Mouse (Mus musculus): ENCODE data around the gene Ly6c1. TPM values are rescaled to one million over a fixed set of nuclear protein-coding genes. Genes with fewer than 3 reads are reported as not detected.
"Not testable (repeated sequence)": the region's sequence is repeated elsewhere in the genome, so short reads cannot be mapped to it uniquely, and the experiment has no call there.

Ly6c1 gene
- 10.5 and 12.8 TPM in 2 replicates for polyA plus RNA-seq (2014; fragmentation: Nextera tagmentation; extraction: Ambion mirVana)

GRCm38 (mm10) chr15:75048642-75049261 lies at the start of gene Ly6c1:
Gene Ly6c1 (minus strand): TSS chr15:75048830.
- WGBS, result 82% methylated on average over 1 of the region's 1 CpGs
- H3K4me3 ChIP-seq (ENCODE audit: low read depth, low read length); ATAC-seq (ENCODE audit: insufficient number of reproducible peaks, insufficient read depth, low FRiP score, low read depth); H3K9ac ChIP-seq (replicated peaks; ENCODE audit: low read depth, low read length); H3K27ac ChIP-seq (ENCODE audit: low read length); H3K4me1 ChIP-seq (ENCODE audit: control insufficient read depth, insufficient read depth, low read length); H3K9me3 ChIP-seq (ENCODE audit: control insufficient read depth, low read depth, low read length); H3K4me2 ChIP-seq (replicated peaks; ENCODE audit: low read depth, low read length); H3K27me3 ChIP-seq (ENCODE audit: control insufficient read depth, insufficient read depth, low read length); H3K36me3 ChIP-seq (ENCODE audit: control insufficient read depth, insufficient read depth, low read length): not testable (repeated sequence)

DNA sequence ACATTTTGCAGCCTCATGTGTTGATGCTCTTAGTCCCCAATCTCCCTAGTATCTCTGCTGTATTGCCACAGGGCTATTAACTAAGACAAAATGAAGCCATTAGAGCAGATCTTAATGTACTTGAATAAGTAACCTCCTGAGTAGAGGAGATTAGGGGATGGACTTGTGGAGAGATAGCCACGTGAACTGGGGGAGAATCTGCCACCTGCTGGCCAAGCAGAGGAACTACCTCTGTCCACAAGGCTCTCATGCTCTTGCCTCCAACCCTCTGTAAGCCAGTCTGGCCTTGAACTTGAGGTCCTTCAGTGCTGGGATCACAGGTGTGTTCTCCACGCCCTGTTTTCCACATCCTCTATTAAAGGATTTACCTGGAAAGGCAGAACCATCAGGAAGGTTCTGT lies 39.4 kb upstream of the Ly6c1 start:
- not testable (repeated sequence) for H3K4me2 ChIP-seq (replicated peaks; ENCODE audit: low read depth, low read length); H3K36me3 ChIP-seq (ENCODE audit: control insufficient read depth, insufficient read depth, low read length); H3K9me3 ChIP-seq (ENCODE audit: control insufficient read depth, low read depth, low read length); H3K27ac ChIP-seq (ENCODE audit: low read length); H3K4me3 ChIP-seq (ENCODE audit: low read depth, low read length); H3K27me3 ChIP-seq (ENCODE audit: control insufficient read depth, insufficient read depth, low read length); ATAC-seq (ENCODE audit: insufficient number of reproducible peaks, insufficient read depth, low FRiP score, low read depth); H3K9ac ChIP-seq (replicated peaks; ENCODE audit: low read depth, low read length); H3K4me1 ChIP-seq (ENCODE audit: control insufficient read depth, insufficient read depth, low read length)
- 7% methylated on average over 2 of the region's 2 CpGs for WGBS

DNA sequence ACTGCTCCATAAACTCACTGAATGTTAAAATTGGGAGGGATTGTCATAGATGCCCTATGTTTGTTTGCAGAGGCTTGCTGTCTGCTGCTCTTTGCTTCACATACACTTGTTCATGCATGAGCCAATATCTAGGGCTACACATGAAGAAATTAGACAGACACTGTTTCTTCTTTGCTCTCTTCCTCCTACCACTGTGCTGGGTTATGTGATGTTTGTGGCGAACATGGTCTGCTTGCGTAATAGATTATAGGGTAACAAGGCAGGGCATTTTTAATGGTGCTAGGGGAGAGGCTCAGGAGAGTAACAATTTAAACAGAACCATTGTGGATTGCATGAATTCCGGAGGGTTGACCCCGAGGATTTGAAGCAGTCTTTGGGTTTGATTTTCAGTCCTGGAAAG lies 21.3 kb upstream of the Ly6c1 start:
- Histone ChIP-seq H3K9ac (replicated peaks; ENCODE audit: low read depth, low read length) (no peak overlapping the region), H3K27ac (ENCODE audit: low read length) (no peak overlapping the region)
- 84% methylated on average over 4 of the region's 4 CpGs for WGBS

GRCm38 (mm10) chr15:75062030-75062574 lies 13.5 kb upstream of the Ly6c1 start:
- WGBS, result 30% methylated on average over 6 of the region's 6 CpGs
- ATAC-seq (ENCODE audit: insufficient number of reproducible peaks, insufficient read depth, low FRiP score, low read depth), result not testable (repeated sequence)

More for the DNA sequence above, 21.3 kb upstream of the Ly6c1 start:
- no peaks in the 10 kb centered on the region for H3K9me3 ChIP-seq (ENCODE audit: control insufficient read depth, low read depth, low read length)
- no peaks in the 10 kb centered on the region for H3K27me3 ChIP-seq (ENCODE audit: control insufficient read depth, insufficient read depth, low read length)
- H3K4me3 ChIP-seq (ENCODE audit: low read depth, low read length), result no peak overlapping the region
- no peaks in the 10 kb centered on the region for H3K36me3 ChIP-seq (ENCODE audit: control insufficient read depth, insufficient read depth, low read length)
- no peak for ATAC-seq (ENCODE audit: insufficient number of reproducible peaks, insufficient read depth, low FRiP score, low read depth)
- H3K4me2 ChIP-seq (replicated peaks; ENCODE audit: low read depth, low read length), result no peak overlapping the region
- H3K4me1 ChIP-seq (ENCODE audit: control insufficient read depth, insufficient read depth, low read length), result no peaks in the 10 kb centered on the region

DNA sequence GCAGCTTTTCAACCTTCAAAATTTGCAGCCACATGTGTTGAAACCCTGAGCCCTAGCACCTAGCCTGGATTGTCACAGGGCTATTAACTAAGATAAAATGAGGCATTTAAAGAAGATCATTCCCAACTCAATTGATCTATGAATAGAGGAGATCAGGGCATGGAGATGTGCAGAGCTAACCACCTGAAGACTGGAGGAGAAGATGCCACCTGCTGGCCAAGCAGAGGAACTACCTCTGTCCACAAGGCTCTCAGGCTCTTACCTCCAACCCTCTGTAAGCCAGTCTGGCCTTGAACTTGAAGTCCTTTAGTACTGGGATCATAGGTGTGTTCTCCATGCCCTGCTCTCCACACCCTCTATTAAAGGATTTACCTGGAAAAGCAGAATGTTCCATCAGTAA lies 11.9 kb upstream of the Ly6c1 start:
- no peak for ATAC-seq (ENCODE audit: insufficient number of reproducible peaks, insufficient read depth, low FRiP score, low read depth)
- H3K27me3 ChIP-seq (ENCODE audit: control insufficient read depth, insufficient read depth, low read length), result no peaks in the 10 kb centered on the region
- H3K4me3 ChIP-seq (ENCODE audit: low read depth, low read length), result no peak overlapping the region
- H3K27ac ChIP-seq (ENCODE audit: low read length), result no peak overlapping the region
- H3K9ac ChIP-seq (replicated peaks; ENCODE audit: low read depth, low read length), result no peak overlapping the region
- no peaks in the 10 kb centered on the region for H3K36me3 ChIP-seq (ENCODE audit: control insufficient read depth, insufficient read depth, low read length)
- no peaks in the 10 kb centered on the region for H3K4me1 ChIP-seq (ENCODE audit: control insufficient read depth, insufficient read depth, low read length)
- H3K4me2 ChIP-seq (replicated peaks; ENCODE audit: low read depth, low read length), result no peak overlapping the region
- H3K9me3 ChIP-seq (ENCODE audit: control insufficient read depth, low read depth, low read length), result no peaks in the 10 kb centered on the region

More at GRCm38 (mm10) chr15:75062030-75062574, 13.5 kb upstream of the Ly6c1 start:
- H3K4me2 ChIP-seq (replicated peaks; ENCODE audit: low read depth, low read length); H3K4me3 ChIP-seq (ENCODE audit: low read depth, low read length); H3K4me1 ChIP-seq (ENCODE audit: control insufficient read depth, insufficient read depth, low read length); H3K36me3 ChIP-seq (ENCODE audit: control insufficient read depth, insufficient read depth, low read length); H3K27ac ChIP-seq (ENCODE audit: low read length); H3K9me3 ChIP-seq (ENCODE audit: control insufficient read depth, low read depth, low read length); H3K9ac ChIP-seq (replicated peaks; ENCODE audit: low read depth, low read length); H3K27me3 ChIP-seq (ENCODE audit: control insufficient read depth, insufficient read depth, low read length): not testable (repeated sequence)

- Histone ChIP-seq H3K9me3 (ENCODE audit: control insufficient read depth, low read depth, low read length) (no peaks in the 10 kb centered on the region), H3K4me1 (ENCODE audit: control insufficient read depth, insufficient read depth, low read length) (no peaks in the 10 kb centered on the region), H3K27ac (ENCODE audit: low read length) (no peak overlapping the region), H3K9ac (replicated peaks; ENCODE audit: low read depth, low read length) (no peak overlapping the region), H3K27me3 (ENCODE audit: control insufficient read depth, insufficient read depth, low read length) (no peaks in the 10 kb centered on the region), H3K4me2 (replicated peaks; ENCODE audit: low read depth, low read length) (no peak overlapping the region), H3K36me3 (ENCODE audit: control insufficient read depth, insufficient read depth, low read length) (no peaks in the 10 kb centered on the region), H3K4me3 (ENCODE audit: low read depth, low read length) (no peak overlapping the region)
- ATAC-seq (ENCODE audit: insufficient number of reproducible peaks, insufficient read depth, low FRiP score, low read depth), result no peak
- WGBS, result 80% methylated on average over 2 of the region's 2 CpGs
Observed at GRCm38 (mm10) chr15:75055985-75056384, 7.4 kb upstream of the Ly6c1 start.

- H3K4me3 ChIP-seq (ENCODE audit: low read depth, low read length); H3K4me2 ChIP-seq (replicated peaks; ENCODE audit: low read depth, low read length); H3K4me1 ChIP-seq (ENCODE audit: control insufficient read depth, insufficient read depth, low read length); H3K9me3 ChIP-seq (ENCODE audit: control insufficient read depth, low read depth, low read length); H3K36me3 ChIP-seq (ENCODE audit: control insufficient read depth, insufficient read depth, low read length); H3K27ac ChIP-seq (ENCODE audit: low read length); H3K27me3 ChIP-seq (ENCODE audit: control insufficient read depth, insufficient read depth, low read length); H3K9ac ChIP-seq (replicated peaks; ENCODE audit: low read depth, low read length); ATAC-seq (ENCODE audit: insufficient number of reproducible peaks, insufficient read depth, low FRiP score, low read depth): not testable (repeated sequence)
- 43% methylated on average over 3 of the region's 3 CpGs for WGBS
Observed at GRCm38 (mm10) chr15:75055425-75055824, 6.8 kb upstream of the Ly6c1 start.

DNA sequence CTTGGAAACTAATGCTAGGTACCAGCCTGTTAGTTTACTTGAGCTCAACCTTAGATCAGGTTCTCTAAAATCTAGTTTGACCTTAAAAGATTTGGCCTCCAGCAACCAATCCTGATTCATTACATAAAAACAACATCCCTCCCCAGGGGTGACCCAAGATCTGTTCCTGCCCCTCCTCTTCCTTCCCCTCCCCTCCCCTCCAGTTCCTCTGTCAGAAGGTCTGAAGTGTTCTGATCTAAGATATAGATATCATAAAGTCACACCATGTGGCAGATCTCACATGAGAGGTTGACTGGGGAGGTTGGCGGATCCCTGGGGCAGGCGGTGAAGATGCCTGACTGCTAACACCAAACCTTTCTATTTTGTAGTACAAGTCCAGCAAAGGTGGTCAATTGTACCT lies 3.8 kb upstream of the Ly6c1 start:
- H3K4me3 ChIP-seq (ENCODE audit: low read depth, low read length); H3K9ac ChIP-seq (replicated peaks; ENCODE audit: low read depth, low read length); H3K36me3 ChIP-seq (ENCODE audit: control insufficient read depth, insufficient read depth, low read length); H3K4me1 ChIP-seq (ENCODE audit: control insufficient read depth, insufficient read depth, low read length); H3K4me2 ChIP-seq (replicated peaks; ENCODE audit: low read depth, low read length); H3K27ac ChIP-seq (ENCODE audit: low read length); ATAC-seq (ENCODE audit: insufficient number of reproducible peaks, insufficient read depth, low FRiP score, low read depth); H3K9me3 ChIP-seq (ENCODE audit: control insufficient read depth, low read depth, low read length); H3K27me3 ChIP-seq (ENCODE audit: control insufficient read depth, insufficient read depth, low read length): not testable (repeated sequence)
- 83% methylated on average over 2 of the region's 2 CpGs for WGBS

DNA sequence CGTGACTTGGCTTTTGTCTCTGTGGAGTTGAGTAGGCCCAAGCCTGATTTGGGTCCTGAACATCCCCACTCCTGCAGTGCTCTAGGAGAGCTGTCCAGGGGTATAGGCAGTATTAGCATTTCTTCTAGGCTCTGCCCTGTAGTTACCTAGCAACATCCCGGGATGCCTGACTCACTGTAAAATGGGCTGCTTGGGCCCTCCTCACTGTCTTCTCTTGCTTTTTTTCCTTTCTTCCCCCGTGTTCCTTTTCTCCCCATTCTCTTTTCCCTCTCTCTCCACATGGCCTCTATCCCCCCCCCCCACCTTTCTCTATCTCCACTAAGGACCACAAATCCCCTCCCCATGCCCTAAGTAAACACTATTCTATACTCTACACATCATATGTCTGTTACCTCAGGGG lies 2.5 kb upstream of the Ly6c1 start:
- H3K4me2 ChIP-seq (replicated peaks; ENCODE audit: low read depth, low read length); H3K9me3 ChIP-seq (ENCODE audit: control insufficient read depth, low read depth, low read length); H3K27me3 ChIP-seq (ENCODE audit: control insufficient read depth, insufficient read depth, low read length); ATAC-seq (ENCODE audit: insufficient number of reproducible peaks, insufficient read depth, low FRiP score, low read depth); H3K27ac ChIP-seq (ENCODE audit: low read length); H3K9ac ChIP-seq (replicated peaks; ENCODE audit: low read depth, low read length); H3K4me1 ChIP-seq (ENCODE audit: control insufficient read depth, insufficient read depth, low read length); H3K4me3 ChIP-seq (ENCODE audit: low read depth, low read length); H3K36me3 ChIP-seq (ENCODE audit: control insufficient read depth, insufficient read depth, low read length): not testable (repeated sequence)
- WGBS, result 25% methylated on average over 2 of the region's 3 CpGs

All from stomach, embryonic 14.5 days (tissue).